Mouse (Mus musculus): ENCODE results near the gene Olfr603. TPM values are rescaled to one million over a fixed set of nuclear protein-coding genes. Genes with fewer than 3 reads are reported as not detected.

Olfr603 gene
- polyA plus RNA-seq, 1 experiment from 2014 or later = not detected

Small RNA genes within 50 kb of the gene (microRNA-seq; reads per million reads assigned to microRNA genes)
- gene Gm25774 = not detected

Other genes starting within 250 kb of the Olfr603 start
- gene Olfr588-ps1, start 245.3 kb downstream of the Olfr603 start, polyA plus RNA-seq (2014; fragmentation: Nextera tagmentation; extraction: Ambion mirVana) = not detected in 2 replicates
- gene Olfr589, start 229.8 kb downstream of the Olfr603 start, polyA plus RNA-seq (2014; fragmentation: Nextera tagmentation; extraction: Ambion mirVana) = not detected in 2 replicates
- gene Olfr591, start 207.8 kb downstream of the Olfr603 start, polyA plus RNA-seq (2014; fragmentation: Nextera tagmentation; extraction: Ambion mirVana) = not detected in 2 replicates
- gene Olfr592, start 201.4 kb downstream of the Olfr603 start, polyA plus RNA-seq (2014; fragmentation: Nextera tagmentation; extraction: Ambion mirVana) = not detected in 2 replicates
- gene Olfr593, start 174.3 kb downstream of the Olfr603 start, polyA plus RNA-seq (2014; fragmentation: Nextera tagmentation; extraction: Ambion mirVana) = not detected in 2 replicates
- gene Olfr594, start 169.2 kb downstream of the Olfr603 start, polyA plus RNA-seq (2014; fragmentation: Nextera tagmentation; extraction: Ambion mirVana) = not detected in 2 replicates
- not detected in 2 replicates for gene Usp17ld, start 133.7 kb downstream of the Olfr603 start, polyA plus RNA-seq (2014; fragmentation: Nextera tagmentation; extraction: Ambion mirVana)
- gene Olfr596, start 80.5 kb downstream of the Olfr603 start, polyA plus RNA-seq (2014; fragmentation: Nextera tagmentation; extraction: Ambion mirVana) = not detected in 2 replicates
- gene Olfr597, start 69.9 kb downstream of the Olfr603 start, polyA plus RNA-seq (2014; fragmentation: Nextera tagmentation; extraction: Ambion mirVana) = not detected in 2 replicates
- gene Olfr598, start 62.6 kb downstream of the Olfr603 start, polyA plus RNA-seq (2014; fragmentation: Nextera tagmentation; extraction: Ambion mirVana) = not detected in 2 replicates
- gene Olfr599, start 50.3 kb downstream of the Olfr603 start, polyA plus RNA-seq (2014; fragmentation: Nextera tagmentation; extraction: Ambion mirVana) = not detected in 2 replicates
- not detected in 2 replicates for gene Olfr600, start 36.5 kb downstream of the Olfr603 start, polyA plus RNA-seq (2014; fragmentation: Nextera tagmentation; extraction: Ambion mirVana)
- gene Olfr601, start 23.5 kb downstream of the Olfr603 start, polyA plus RNA-seq (2014; fragmentation: Nextera tagmentation; extraction: Ambion mirVana) = not detected in 2 replicates
- gene Usp17lc, start 28.9 kb upstream of the Olfr603 start, polyA plus RNA-seq (2014; fragmentation: Nextera tagmentation; extraction: Ambion mirVana) = not detected in 2 replicates
- not detected in 2 replicates for gene Olfr605, start 59.3 kb upstream of the Olfr603 start, polyA plus RNA-seq (2014; fragmentation: Nextera tagmentation; extraction: Ambion mirVana)
- gene Olfr606, start 62.9 kb upstream of the Olfr603 start, polyA plus RNA-seq (2014; fragmentation: Nextera tagmentation; extraction: Ambion mirVana) = not detected in 2 replicates
- not detected in 2 replicates for gene Olfr607, start 78.0 kb upstream of the Olfr603 start, polyA plus RNA-seq (2014; fragmentation: Nextera tagmentation; extraction: Ambion mirVana)
- gene Olfr608, start 83.7 kb upstream of the Olfr603 start, polyA plus RNA-seq (2014; fragmentation: Nextera tagmentation; extraction: Ambion mirVana) = not detected in 2 replicates
- gene Olfr609, start 111.9 kb upstream of the Olfr603 start, polyA plus RNA-seq (2014; fragmentation: Nextera tagmentation; extraction: Ambion mirVana) = not detected in 2 replicates
- not detected in 2 replicates for gene Olfr610, start 125.9 kb upstream of the Olfr603 start, polyA plus RNA-seq (2014; fragmentation: Nextera tagmentation; extraction: Ambion mirVana)
- gene Olfr611, start 134.7 kb upstream of the Olfr603 start, polyA plus RNA-seq (2014; fragmentation: Nextera tagmentation; extraction: Ambion mirVana) = not detected in 2 replicates
- gene Olfr612, start 156.5 kb upstream of the Olfr603 start, polyA plus RNA-seq (2014; fragmentation: Nextera tagmentation; extraction: Ambion mirVana) = not detected in 2 replicates
- not detected in 2 replicates for gene Olfr613, start 161.9 kb upstream of the Olfr603 start, polyA plus RNA-seq (2014; fragmentation: Nextera tagmentation; extraction: Ambion mirVana)
- gene Olfr615, start 169.9 kb upstream of the Olfr603 start, polyA plus RNA-seq (2014; fragmentation: Nextera tagmentation; extraction: Ambion mirVana) = not detected in 2 replicates
- not detected in 2 replicates for gene Olfr616, start 183.0 kb upstream of the Olfr603 start, polyA plus RNA-seq (2014; fragmentation: Nextera tagmentation; extraction: Ambion mirVana)
- not detected in 2 replicates for gene Olfr617, start 186.9 kb upstream of the Olfr603 start, polyA plus RNA-seq (2014; fragmentation: Nextera tagmentation; extraction: Ambion mirVana)
- gene Olfr618, start 203.9 kb upstream of the Olfr603 start, polyA plus RNA-seq (2014; fragmentation: Nextera tagmentation; extraction: Ambion mirVana) = not detected in 2 replicates
- gene Olfr619, start 214.4 kb upstream of the Olfr603 start, polyA plus RNA-seq (2014; fragmentation: Nextera tagmentation; extraction: Ambion mirVana) = not detected in 2 replicates
- not detected in 2 replicates for gene Olfr620, start 226.4 kb upstream of the Olfr603 start, polyA plus RNA-seq (2014; fragmentation: Nextera tagmentation; extraction: Ambion mirVana)

Data from kidney, embryonic 14.5 days (tissue).